Mouse (Mus musculus) hindlimb bud, embryonic 11.5 days (tissue): Measurements from ENCODE around the gene Trp53i13.
"Not testable (repeated sequence)": the region's sequence is repeated elsewhere in the genome, so short reads cannot be mapped to it uniquely, and the experiment has no call there.

Experiments
- DNase-seq: peaks from one replicate; pipeline ENCODE4 v3.0.0-alpha.2; 2012; ENCODE audit warnings: low read depth, low spot score; ENCODE audit errors: extremely low spot score

The Trp53i13 gene

DNA sequence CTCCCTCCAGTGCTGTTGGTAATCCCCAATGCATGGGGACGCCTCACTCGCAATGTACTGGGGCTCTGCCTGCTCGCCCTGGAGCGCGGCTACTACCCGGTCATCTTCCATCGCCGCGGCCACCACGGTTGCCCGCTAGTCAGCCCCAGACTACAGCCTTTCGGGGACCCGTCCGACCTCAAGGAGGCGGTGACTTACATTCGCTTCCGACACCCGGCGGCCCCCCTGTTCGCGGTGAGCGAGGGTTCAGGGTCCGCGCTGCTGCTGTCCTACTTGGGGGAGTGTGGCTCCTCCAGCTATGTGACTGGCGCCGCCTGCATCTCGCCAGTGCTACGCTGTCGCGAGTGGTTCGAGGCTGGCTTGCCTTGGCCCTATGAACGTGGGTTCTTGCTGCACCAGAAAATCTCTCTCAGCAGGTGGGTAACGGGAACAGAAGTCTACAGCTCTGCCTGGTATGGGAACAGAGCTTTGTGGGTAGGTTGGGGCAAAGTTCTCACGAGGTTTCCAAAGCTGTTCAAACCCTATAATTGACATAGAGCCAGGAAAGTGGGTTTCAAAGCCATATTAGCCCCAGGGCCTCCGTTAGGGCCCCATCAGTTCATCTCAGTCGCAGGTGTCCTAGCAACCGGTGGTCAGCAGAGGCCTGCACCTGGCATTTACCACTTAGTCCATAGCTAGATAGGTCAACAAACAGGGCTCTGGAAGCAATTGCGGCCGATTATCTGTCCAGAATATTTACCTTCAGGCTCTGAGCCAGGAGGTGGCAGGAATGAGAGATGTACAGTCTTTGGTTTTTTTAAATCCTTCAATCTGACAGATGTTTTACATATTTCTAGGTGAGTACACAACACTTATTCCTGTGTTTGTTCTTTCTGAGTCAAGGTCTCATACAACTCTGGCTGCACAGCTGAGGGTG, at the start of gene Trp53i13:
Trp53i13 (minus strand) TSS at position 344 of the 916 bp plus-strand sequence.
- DNase-seq = no peak

DNA sequence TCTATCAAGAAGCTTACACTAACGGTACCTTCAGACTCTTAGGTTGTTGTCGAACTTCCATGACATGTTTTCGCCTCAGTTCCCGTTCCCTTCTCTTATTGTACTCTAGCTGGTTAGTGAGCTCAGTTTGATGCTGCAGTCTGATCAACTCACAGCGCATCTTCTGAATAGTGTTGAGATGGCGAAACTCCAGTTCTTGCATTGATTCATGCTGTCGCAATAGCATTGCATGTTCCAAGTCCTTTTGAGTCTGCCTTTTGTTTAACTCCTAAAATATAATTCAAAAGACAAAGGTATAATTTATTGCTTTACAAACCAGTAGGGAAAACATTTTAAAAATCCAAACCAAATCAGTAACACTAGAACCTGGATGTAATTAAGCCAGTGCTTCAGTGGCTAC, 29.5 kb upstream of the Trp53i13 start:
- DNase-seq = no peak

DNA sequence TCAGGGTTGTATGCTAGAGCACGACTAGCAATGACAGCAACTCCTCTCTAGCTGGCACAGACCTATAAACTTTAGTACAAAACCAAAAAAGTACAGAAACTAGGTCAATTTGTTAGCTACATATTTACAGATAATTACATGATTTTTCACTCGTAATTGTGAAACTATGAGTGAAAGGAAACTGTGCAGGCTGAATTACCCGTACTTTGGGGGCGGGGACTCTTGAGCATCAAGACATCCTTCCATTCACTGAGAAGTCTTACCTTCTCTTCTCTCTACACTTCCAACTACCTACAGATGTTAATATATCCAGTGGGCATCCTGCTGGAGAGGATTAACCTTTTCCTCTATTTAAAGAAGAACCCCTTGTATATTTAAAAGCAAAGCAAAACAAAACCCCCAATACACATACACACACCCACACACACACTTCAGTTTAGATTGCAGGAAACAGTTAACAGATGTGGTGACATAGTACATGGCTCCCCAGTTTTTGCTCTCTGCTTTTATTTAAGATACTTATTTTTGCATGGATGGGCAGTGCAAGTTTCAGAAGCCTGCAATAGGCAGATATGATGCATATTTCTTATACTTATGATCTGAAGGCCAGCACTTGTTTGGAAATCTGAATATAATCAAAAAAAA, 16.5 kb upstream of the Trp53i13 start:
- DNase-seq = no peak

DNA sequence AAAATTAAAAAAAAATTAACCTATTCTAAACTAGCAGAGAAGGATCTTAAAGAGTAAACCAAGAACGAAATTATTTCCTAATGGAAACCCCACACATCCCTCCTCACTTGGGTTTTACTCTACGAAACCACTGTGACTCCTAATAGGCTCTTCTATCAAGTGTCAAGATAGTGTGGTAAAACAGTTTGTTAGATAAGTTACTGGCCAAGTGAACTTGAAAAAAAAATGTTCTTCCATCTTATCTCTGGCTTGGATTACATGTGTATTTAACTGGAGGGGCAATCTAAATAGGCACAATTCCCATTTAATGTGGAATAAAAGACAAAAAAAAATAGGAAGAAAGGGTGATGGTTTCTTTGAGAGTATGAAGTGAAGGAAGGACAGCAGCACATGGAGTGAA, 15.1 kb upstream of the Trp53i13 start:
- DNase-seq = no peak

DNA sequence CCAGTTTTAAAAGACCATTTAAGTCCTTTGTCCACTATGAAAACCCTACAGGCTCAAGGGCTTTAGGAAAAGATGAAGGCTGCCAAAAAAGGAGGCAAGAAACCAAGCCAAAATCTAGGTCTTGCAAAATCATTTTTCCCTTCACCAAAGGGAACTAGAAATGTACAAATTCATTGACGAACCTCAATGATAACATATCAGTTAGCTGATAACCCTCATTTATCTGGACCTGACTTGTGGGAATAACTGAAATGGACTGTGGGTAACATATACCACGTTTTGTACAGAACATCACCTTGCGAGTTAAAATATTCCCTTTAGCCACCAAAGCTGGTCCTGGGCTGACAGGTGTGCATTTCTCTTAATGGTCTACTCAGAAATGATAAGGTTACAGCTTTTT, 13.9 kb upstream of the Trp53i13 start:
- no peak for DNase-seq

DNA sequence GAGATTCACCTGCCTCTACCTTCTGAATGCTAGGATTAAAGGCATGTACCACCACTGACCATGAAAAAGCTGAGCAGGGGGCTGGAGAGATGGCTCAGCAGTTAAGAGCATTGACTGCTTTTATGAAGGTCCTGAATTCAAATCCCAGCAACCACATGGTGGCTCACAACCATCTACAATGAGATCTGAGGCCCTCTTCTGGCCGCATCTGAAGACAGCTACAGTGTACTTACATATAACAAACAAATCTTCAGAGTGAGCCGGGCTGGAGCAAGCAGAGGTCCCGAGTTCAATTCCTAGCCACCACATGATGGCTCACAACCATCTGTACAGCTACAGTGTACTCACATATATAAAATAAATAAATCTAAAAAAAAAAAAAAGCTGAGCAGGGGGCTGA, 12.6 kb upstream of the Trp53i13 start:
- DNase-seq = not testable (repeated sequence)

DNA sequence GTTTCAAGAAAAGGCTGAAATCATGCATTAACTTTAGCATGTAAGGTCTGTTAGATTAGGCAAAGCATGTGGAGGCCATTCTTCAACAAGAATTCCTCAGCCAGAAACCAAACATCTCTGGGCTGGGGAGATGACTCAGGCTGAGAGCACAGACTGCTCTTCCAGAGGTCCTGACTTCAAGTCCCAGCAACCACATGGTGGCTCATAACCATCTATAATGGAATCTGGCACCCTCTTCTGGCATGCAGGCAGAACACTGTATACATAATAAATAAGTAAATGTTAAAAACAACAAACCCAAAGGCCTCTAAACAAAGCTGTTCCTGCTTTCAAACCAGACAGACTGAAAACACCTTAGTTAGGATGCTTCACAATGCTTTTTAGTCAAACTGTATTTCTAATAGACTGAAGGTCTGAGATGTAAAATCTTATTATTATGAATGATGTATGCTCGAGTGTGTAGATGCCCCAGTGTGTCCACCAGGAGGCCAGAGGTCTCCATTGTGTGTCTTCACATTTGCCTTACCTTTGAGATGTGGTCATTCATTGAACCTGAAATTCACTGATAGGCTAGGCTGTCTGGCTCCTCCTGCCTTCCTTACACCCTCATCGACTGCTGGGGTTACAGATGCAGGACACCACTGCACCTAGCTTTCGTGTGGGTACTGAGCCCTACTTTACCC, 10.2 kb upstream of the Trp53i13 start:
- DNase-seq = no peak

DNA sequence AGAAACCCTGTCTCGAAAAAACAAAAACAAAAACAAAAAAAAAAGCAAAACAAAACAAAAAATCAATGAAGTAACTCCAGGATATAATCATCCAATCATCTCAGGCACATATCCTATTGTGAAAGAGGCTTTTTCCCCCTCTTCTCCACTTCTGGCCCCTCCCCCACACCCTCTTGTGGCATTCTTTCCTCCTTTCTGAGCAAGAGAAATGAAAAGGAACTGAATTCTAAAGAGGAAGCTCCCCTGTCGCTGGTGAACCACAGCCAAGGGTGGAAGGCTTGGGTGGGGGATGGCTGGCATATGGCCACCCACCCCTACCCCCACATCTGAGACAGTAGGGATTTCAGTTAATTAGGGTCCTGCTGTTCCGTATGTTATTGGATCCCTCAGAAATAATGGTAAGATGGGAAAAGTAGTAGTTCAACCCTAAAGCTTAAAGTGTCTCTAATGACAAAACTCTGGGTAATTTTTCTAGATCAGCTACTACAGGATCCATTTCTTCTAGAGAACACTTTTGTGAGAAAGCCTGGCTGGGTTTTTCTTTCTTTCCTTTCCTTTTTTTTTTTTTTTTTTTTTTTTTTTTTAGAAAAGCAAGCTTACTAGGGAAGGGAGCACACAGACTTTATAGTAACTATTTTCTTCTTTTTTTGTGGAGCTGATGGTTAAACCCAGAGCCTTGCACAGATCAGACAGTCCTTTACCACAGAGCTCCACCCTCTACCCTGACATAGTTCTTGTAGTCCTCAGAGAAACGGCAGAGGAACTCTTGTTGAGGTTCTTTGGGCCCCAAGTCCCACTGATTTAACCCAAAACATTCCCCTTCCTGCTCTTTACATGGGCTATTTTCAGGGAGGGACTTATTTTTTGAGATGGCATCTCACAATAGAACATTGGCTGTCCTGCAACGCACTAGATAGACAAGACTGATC, 5.1 kb upstream of the Trp53i13 start:
- no peak for DNase-seq

DNA sequence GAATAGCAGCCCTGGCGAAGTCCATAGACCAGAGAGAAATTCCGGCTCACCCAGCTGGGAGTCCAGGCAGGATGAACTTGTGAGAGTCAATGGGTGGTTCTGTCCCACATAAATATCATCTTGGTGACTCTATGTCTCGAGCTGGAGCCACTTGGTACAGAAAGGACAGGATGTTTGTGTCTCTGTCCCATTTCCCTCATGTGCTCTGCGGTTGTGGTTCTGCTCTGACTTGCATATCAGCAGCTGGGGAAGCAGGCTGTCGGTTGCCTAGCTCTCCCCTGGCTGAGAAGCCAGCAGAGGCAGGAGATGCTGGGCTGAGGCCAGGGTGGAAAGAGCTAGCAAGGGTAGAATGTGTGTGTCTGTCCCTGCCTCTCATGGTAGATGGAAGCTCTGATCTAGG, 3.3 kb upstream of the Trp53i13 start, which contains the start of gene Gm10392:
Gm10392 (minus strand) TSS at position 156 of the 400 bp plus-strand sequence.
- DNase-seq = no peak

DNA sequence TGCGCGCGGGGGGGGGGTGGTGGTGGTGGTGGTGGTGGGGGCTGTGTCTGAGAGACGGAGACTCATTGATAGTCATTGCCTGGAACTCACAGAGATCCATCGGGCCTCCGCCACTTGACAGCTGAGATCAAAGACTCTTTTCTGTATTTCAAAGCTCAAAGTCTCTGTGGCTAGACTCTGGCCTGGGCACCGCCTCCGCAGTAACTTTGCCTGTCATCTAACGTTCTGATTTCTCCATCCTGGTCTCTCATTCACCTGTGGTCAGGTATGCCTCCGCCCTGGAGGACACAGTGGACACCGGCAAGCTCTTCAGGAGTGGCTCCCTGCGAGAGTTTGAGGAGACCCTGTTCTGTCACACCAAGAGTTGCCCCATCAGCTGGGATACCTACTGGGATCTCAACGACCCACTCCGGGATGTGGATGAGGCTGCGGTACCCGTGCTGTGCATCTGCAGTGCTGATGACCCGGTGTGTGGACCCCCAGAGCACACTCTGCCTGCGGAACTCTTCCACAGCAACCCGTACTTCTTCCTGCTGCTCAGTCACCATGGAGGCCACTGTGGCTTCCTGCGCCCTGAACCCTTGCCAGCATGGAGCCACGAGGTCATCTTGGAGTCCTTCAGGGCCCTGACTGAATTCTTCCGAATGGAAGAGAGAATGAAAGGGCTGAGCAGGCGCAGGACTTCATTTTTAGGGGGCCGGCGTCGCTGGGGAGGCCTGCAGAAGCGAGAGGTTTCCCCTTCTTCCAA, 2.4 kb upstream of the Trp53i13 start:
- no peak for DNase-seq

DNA sequence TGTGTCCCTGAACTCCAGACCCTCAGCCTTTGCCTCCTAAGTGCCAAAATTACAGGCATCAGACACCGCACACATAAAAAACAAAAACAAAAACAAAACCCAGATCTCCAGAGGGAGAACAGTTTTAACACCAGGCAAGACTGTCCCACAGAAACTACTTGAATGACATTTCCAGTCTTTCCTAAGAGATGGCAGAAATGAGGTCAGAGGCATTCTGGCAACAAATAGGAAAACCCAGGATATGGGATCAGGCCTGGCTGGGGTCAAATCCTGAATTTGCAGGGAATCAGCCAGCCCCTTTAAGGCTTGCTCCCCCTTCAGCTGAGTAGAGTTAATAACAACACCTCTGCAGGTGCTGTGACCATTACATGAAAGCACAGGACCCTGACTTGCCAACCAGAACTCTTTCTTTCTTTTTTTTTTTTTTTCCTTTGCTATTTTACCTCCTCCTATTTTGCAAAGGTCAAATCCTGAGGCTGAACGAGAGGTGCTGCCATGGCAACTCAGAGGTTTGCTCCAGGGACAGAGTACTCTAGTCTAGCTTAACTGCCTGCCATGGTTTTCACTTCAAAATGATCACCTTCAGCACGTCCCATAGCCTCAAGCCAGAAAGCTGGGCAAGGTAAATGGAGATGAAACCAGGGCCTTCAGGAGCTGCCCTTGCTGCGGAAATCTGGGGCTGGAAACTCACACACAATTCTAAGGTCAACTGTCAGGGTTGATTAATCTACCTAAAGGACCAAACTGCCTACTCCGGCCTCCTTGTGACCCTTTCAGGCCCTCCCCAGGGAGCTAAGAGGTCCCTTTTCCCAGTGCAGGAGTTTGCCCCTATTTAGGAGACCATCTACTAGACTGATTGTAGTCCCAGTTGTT, 1.0 kb upstream of the Trp53i13 start:
- no peak for DNase-seq

DNA sequence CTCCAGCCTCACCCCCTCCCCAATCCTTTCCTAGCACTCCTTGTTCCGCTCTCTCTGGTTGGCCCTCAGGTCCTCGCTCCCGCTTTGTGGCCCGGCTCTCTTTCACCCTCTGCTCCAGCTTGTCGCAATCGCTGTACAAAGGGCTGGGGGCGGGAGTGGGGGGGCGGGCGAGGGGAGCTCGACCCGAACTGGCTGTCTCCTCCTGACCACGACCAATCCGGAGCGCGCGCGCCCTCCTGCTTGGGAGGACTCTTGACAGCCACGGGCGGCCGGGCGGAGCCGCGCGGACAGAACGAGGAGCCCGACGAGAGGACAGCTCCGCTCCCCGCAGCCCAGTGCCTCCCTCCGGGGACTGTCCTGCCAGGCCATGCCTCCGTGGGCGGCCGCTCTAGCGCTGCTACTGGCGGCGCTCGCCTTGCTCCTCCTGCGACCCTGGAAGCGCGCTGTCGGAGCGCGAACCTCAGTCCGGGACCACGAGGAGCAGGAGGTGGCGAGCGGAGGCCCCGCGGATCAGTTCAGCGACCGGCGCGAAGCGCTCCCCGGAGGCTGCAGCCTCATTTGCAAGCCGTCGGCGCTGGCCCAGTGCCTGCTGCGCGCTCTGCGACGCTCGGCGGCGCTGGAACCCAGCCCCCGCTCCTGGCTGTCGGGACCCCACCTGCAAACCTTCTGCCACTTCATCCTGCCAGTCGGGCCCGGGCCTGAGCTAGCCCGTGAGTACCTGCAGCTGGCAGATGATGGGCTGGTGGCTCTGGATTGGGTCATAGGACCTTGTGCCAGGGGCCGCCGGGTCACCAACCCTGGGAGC, 746 bp downstream of the Trp53i13 start, which contains the start of gene Abhd15:
Abhd15 (plus strand) TSS at position 290 of the 805 bp plus-strand sequence.
- no peak for DNase-seq

DNA sequence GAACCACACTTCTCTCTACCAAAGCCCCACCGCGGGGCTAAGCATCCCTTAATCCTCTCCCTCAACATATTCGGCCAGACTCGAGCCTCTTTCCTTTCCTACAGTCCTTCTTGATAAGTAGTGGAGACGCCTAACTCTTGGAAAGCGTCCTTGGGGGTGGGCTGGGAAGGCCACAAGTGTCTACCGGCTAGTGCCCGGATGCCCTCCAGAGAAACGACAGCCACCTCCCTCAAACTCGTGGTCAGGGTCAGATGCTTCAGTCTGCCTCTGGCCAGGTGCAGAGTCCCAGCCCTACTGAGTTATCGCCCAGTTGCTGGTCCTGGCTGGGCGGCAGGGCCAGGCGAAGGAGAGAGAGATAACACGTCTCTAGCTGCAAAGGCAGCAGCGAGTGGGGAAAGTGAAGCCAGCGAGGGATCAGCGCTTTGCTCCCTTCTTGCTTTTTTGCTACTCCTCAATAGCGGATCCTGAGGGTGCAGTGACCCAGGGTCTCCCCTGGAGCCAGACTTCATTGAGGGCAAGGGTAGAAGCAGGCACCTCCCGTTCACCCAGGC, 1.4 kb downstream of the Trp53i13 start:
- no peak for DNase-seq

DNA sequence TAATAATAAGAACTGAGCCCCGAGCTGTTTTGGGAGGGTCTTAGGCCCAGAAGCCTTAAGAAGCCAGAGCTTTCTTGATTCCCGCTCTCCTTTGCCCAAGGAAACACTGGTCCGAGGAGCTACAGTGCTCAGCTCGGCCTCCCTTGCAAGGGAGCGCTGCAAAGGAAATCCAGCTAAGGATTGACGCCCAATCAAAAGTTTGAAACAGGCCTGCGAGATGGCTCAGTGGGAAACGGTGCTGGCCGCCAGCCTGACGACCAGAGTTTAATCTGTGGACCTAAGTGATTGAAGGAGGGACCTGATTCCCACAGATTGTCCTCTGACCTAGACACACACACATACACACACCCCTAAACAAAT, 2.0 kb downstream of the Trp53i13 start:
- no peak for DNase-seq

DNA sequence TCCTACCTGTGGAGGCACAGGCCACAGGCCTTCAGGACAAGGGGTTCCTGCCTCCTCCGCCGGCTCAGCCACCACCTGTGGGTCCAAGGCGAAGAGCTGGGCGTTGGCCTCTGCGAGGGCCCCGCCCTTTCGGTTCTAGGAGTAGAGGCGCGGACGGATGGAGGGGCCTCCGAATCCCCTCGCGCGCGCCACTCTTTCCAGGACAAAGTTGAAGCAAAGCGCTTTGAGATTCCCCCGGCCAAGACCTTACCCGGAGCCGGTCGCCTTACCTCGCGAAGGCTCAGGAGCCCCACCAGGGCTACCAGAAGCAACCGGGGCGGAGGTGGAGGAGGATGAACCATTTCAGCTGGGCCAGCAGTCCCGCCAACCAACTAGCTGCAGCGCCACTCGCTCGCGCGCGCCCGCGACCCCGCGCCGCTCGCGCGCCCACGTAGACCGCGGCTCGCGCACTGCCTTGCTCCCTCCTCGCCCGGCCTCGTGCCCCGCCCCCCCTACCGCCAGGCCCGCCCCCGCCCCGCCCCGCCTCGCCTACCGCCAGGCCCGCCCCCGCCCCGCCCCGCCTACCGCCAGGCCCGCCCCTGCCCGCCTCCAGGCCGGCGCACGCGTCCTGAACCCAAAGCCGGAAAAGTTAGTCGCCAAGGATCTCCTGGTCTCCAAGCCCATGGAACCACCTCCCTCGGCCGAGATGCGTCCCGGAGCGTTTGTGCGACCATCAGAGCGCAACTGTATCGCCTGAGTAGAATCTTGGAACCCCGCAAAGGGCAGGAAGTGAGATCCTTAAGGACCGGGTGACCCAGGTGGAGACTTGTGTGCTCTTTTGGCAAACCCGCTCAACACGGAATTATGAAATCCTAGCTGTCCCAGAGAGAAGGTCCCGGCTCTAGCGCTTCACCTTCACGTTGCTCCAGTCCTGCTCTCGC, 2.6 kb downstream of the Trp53i13 start:
- peak; percentile 58 for DNase-seq

DNA sequence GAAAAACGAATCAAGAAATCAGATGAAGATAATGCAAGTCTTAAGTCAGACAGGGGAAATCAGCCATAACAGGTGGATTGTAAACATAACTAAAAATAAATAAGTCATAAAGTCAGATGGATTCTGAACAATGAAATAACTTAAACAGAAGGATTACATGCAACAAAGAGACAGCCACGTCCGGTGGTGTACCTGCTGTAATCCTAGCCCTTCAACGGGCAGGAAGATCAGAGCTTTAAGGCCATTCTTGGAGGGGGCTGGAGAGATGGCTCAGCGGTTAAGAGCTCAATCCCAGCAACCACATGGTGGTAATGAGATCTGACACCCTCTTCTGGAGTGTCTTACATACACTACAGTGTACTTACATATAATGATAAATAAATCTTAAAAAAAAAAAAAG, 4.4 kb downstream of the Trp53i13 start:
- DNase-seq = no peak
